Mouse (Mus musculus) left cerebral cortex, postnatal 36 days (tissue): ENCODE data around the gene Dzip1. TPM values are rescaled to one million over a fixed set of nuclear protein-coding genes. Genes with fewer than 3 reads are reported as not detected.

Source experiments
- DNase-seq, 2 experiments: peaks; one replicate each; pipeline ENCODE4 v3.0.0; 2021 to 2022; ENCODE audit warnings: low spot score in 2 of 2, mixed read lengths in 1 of 2
- intact Hi-C: fragments of 180-260 bp; cut with DNase I; formaldehyde crosslinking; loops from one replicate; pipeline ENCODE4 v1.15.1; 2025
- total RNA-seq, 2 experiments: library from RNA; stranded (reverse); gene quantifications; 2 replicates each; pipeline ENCODE4 v1.2.3; 2021

Dzip1 gene
- total RNA-seq: 100 to 1,000 TPM in 1 of 2 experiments, 10 to 100 TPM in 1; 78.4 to 117 TPM

DNA sequence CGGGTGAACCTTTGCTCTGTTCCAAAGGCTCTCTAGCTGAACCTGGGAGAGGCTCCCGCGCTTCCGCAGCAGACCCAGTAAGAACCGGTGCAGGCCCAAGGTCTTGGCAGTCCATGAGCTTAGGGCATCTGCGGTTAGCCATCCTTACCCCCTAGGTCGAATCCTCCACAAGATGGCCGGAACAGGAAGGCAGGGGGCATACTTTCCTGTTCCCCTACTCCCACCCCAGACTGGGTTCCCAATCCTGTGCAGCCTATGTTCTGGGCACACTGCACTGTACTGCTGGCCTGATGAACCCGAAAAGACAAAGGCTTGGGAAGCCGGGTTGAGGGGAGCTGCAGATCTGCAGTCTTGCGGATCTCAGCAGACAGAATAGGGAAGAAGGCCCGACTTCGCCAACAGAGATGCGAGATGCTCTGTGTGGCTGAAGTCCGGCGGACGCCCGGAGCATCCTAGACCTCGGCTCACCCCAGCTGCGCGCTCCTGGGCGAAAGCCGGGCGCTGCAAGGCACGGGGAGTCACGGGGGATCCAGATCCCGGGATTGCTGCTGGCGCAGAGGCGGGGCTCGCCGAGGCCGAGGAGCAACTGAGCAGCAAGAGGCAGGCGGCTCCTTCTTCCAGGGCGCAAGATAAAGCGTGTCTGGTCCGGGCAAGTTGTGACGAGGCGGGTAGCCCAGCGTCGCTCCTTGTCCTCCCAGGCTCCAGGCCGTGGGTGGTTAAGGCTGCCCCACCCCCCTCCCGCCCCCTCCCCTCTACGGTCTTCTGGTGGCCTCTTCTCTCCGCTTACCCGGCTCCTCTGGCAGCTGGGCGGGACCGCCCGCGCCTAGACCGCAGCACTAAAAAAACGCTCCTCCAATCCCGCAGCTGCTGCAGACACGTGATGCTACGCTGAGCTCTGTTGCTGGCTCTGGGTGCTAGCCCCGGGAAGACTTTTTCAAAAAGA lies at the start of gene Dzip1:
TSS of gene Dzip1 (minus strand) at position 788 of the 943 bp plus-strand sequence.
- intact Hi-C loops: loop anchor here (2.0 kb wide), 1 partner anchor 14 kb away; no protein-coding TSS in a partner anchor

DNA sequence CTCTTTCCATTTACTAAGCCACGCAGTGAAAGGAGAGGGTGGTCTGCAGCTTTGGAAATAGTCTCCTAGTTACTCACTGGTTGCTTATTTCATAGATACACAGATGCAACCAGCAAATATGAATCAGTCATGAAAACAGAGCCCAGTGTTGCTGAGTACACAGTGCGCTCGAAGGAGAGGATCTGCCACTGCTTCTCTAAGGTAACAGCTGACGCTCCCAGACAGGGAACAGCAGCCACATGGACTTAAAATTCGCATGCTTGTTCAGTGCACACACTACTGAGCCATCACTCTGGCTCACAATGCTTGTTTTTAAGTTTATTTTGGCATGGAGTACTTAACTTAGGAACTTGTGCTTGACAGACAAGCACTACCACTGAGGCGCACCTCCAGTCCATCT lies 47.0 kb upstream of the Dzip1 start:
- DNase-seq: no peak
- intact Hi-C loops: no loop called here

More for the DNA sequence above, at the start of gene Dzip1:
- peak; percentile 82 to 88 for DNase-seq

DNA sequence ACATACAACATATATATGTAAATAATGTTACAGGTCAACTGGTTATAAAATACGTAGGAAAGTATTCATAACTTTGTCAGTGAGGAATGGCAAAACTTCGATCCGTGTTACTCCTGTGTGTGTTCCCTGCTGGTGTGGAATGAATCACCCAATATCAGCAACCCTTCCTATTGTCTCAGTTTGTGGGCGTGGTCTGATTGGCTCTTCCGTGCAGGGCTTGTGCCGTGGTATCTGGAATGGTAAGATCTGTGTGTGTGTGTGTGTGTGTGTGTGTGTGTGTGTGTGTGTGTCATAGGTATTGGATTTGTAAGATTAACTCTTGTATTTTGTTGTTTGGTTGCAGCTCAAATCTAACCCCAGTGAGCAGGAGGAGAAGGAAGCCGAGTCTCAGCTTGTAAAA lies 42.4 kb upstream of the Dzip1 start:
- intact Hi-C loops: no loop called here
- no peak for DNase-seq

DNA sequence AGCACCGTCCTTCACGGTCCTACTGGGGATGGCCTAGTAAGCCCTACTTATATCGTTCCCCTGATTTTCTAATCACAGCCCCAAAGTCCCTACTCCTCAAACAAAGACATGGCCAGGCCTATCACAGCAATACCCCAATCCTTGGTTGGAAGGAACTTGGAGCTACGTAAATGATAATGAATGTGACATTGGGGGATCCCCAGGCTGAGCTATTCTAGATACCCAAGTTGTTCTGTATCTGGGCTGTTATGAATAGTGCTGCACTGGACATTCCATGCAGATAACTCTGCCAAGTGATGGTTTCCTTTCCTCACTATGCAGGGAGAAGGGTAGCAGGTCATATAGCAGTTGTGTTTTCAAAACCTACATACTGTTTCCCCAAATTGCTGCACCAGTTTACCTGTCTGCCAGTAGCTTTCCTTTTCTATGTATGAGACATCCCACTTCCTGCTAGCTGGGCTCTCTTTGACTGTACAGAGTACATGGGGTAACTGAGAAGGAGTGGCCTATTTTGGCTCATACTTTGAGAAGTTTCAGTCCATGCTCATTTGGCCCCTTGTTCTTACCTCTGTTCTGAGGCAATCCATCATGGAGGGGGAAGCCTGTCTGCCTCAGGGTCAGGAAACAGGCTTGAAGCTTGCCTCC lies 40.2 kb upstream of the Dzip1 start:
- intact Hi-C loops: no loop called here
- DNase-seq: no peak

DNA sequence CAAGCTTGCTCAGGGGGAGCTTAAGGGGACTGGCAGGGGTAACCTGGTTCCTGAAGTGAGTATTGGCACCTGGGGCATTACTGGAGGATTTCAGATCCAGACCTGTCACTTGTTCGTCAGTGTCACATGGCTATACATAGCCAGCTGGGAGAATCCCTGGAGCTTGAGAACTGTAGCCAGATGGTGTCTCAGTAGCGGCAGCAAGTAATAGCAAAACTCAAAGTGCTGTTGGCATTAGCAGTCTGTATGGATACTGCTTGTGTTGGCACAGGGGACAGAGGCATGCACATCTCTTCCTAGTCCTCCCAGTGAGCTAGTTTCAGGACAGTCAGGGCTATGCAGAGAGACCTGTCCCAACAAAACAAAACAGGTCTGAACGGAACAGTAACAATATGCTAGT lies 32.8 kb upstream of the Dzip1 start:
- no peak for DNase-seq
- intact Hi-C loops: no loop called here

DNA sequence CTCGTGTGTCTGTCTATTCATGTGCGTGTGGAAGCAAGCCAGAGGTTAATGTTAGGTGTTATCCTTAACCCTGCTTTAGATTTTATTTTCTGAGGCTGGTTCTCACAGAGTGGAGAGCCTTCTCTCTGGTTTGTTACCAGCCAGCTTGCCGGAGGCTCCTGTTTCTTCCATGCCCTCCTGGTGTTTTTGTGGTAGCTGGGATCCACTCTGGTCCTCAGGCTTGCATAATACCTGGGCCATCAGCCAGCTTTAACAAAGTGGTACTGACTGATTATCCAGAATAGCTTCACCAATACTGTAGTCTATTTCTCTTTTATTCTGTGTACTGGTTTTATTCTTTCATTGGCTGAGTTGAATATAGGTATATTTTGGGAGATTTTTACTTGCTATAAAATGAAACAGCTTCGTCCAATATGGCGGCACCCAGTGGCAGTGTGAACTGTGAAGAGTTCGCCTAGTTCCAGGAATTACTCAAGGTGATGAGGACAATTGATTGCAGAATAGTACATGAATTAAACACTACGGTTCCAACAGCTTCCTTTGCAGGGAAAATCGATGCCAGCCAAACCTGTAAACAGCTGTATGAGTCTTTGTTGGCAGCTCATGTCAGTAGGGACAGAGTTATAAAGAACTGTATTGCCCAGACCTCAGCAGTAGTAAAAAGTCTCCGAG lies 26.8 kb upstream of the Dzip1 start:
- intact Hi-C loops: no loop called here
- no peak for DNase-seq

DNA sequence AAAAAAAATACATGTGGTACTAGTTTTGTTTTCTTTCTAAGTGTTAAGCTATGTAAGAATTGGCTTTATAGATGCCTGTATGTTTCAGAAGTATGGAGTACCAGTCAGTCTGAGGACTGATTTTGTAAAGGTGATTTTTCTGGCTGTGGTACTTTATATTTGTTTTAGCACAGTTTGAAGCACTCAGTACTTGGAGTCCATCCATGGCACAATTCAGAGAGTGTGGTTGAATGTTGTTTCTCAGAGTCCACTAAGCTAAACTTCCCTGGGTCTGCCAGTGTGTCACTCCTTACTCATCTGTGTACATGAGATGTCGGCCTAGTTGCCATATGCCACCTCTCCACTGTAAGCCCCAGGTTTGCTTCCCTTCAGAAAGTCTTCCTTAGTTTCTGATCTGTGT lies 23.6 kb upstream of the Dzip1 start:
- DNase-seq: no peak
- intact Hi-C loops: no loop called here

DNA sequence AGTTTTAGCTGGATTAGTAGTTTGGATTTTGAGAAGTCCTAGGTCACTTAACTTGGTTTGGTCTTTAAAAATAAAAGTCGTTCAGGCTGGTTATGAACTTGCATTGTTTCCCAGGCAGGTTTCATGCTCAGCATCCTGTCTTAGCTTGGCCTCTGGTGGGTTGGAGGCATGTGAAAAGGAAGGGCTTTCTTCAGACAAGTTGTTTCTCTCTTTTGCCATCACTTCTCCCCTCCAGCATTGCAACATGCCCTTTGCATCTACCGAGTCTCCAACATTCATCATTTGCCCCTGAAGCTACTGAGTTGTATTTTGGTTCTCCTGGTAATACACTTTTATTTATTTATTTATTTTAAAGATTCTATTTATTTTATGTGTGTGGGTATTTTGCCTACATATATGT lies 19.4 kb upstream of the Dzip1 start:
- intact Hi-C loops: no loop called here
- no peak for DNase-seq

DNA sequence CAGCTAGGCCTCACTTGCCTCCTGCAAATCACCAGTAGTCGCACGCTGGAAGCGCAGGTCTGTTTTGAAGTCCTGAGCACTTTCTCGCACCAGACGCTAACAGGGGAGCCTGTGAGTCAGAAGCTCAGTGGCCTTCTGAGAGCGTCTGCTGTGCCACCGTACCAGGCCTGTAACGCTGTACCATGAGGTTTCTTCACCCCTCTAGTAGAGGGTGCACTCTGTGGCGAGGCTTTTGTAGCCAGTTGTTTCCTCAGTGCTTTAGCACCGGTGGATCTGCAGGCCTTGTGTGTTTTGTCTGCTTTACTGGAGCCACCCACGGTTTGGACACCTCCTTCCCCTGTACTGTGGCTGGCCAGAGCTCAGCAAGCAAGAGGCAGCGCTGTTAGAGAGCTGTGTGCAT lies 16.8 kb upstream of the Dzip1 start:
- intact Hi-C loops: no loop called here
- no peak for DNase-seq

DNA sequence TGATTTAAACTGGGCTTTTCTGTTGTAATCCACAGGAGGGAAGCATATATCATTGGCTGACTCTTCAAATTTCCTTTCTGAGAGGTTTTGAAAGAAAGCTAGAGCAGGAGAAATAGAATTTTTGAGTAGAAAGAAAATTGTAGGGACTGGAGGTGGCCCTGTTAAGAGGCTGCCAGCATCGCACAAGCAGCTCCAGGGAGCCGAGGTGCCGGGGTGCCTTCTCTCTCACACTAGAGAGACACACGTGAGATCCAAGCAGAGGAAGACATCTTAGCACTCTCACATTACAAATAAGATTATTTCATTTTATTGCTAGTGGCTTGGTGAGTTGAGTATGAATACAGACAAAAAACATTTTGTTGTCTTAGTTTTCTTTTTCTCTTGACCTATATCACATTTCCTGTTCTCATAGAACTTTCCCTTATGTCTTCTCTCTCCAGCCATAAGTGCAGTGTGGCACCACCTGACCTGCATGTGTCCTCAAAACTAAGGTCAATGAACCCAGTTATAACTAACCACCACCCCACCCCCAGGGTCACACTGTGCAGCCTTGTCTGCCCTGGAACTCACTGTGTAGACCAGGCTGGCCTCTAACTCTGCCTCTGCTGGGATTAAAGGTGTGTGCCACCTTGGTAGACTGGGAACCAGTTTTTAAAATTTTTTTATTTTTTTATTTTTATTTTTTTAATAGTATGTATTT lies 15.7 kb upstream of the Dzip1 start:
- intact Hi-C loops: no loop called here
- no peak for DNase-seq

DNA sequence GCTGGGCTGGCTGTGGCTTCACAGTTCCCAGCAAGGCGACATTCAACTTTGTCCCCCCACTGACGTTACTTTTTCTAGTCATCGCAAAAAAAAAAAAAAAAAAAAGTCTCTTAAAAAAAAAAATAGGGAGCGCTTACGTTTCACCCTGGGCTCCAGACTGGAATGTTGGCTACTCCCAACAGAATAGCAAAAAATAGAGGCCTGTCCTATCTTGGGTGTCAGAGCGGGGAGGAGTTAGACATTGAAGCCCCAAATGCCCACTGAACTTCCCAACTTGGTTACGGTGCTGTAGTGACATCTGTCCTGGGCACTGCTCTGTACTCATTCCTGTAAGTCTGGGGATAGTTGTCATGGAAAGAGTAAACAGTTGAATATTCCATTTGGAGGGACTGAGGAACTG lies 13.3 kb upstream of the Dzip1 start:
- intact Hi-C loops: loop anchor here (2.0 kb wide), 1 partner anchor 14 kb away; the partner anchor contains the start of gene Dzip1
- no peak for DNase-seq

DNA sequence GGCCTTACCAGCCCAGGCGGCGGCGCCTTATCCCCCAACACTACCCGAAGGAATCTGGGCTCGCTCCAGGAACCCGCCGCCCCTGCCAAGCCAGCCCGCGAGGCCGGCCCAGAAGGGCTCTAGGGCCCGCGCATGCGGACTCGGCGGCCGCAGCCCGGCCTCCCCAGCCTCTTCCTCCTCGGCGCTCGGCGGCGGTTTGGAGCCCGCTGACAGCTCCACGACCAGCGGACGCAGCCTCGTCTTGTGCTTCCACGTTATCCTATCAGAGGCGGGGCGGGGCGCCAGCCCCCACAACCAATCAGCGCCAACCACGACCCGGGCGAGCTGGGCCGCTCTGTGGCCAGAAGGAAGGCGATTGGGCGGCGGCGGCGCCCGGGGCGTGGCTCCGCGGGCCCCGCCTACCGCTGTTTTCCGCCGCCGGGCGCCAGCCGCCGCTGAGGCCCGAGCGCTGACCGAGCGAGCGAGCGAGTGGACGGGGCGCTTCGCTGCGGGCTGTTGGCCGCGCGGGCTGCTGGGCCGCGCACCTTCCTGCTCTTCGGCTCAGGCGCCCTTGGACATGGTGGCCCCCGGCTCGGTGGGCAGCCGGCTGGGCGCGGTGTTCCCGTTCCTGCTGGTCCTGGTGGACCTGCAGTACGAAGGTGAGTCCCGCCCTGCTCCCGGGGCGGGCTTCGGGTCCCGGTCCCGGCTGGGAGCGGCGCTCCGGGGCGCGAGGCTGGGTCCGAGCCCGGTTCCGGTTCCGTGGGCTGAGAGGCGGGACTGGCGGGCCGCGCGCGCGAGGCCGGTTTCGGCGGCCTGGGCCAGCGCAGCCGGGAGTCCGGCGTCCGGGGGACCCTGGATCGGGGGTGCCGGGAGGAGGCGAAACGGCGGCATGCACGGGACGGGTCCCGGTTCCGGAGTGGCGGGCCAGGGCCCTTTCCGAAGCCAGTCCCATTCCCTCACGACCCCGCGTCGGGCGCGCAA lies 12.6 kb upstream of the Dzip1 start, which contains the start of gene Dnajc3:
TSS of gene Dnajc3 (plus strand) at position 444 of the 960 bp plus-strand sequence.
- intact Hi-C loops: loop anchor here (2.0 kb wide), 1 partner anchor 13 kb away; the partner anchor contains the start of gene Dzip1
- peak; percentile 100 for DNase-seq

DNA sequence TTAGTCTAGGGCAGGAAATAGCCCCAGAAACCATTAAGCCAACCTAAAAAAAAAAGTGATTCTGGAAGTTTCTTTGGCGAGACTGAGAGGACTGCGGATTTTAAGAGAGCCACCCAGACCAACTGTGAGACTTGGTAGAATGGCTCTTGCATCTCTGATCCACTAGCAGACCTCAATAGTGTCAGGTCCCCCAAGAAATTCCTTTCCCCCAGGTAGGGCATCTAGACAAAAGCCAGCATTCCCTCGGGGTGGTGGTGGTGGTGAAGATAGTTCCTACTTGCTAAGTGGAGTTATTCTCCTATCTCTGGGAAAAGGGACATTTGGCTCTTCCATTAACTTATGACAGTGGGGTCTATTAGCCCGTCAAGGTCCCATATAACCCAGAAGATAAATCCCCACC lies 11.7 kb upstream of the Dzip1 start:
- no peak for DNase-seq
- intact Hi-C loops: no loop called here

DNA sequence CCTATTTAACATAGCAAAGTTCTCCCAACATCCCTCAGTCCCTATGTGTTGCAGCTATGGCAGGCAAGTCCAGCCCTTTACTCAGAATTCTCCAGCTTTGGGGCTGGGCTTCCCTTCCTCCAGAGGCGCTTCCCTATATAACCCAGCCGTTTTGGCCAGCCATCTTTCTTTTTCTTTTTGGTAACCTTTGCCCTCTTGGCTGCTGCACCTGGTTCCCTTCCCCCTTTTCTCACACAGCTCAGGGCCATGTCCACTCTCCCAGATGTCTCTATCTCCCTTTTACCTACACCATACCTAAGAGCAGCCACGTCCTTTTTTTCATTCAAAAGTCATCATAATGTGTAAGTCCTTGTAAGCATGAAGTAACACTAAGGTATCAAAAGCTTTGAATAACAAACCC lies 11.0 kb upstream of the Dzip1 start:
- intact Hi-C loops: no loop called here

DNA sequence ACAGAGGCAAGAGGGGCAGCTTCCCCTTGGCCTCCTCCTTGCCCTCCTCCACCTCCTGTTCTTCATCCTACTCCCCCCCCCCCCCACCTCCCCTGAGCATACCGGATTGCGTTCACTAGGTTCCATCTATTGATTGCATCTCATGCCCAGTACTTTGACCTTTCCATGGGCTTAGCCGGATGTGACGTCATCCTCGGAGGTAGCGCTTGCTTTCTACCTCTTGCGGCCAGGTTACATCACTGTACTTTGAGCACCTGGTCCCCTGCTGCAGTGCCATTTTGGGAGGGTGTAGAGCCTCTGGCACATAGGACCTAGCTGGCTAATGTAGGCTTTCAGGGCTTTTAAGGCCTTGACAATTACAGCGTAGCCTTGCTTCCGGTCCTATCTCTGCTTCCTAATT lies 9.4 kb upstream of the Dzip1 start:
- DNase-seq: no peak
- intact Hi-C loops: no loop called here

More for the DNA sequence above, 11.0 kb upstream of the Dzip1 start:
- DNase-seq: no peak

DNA sequence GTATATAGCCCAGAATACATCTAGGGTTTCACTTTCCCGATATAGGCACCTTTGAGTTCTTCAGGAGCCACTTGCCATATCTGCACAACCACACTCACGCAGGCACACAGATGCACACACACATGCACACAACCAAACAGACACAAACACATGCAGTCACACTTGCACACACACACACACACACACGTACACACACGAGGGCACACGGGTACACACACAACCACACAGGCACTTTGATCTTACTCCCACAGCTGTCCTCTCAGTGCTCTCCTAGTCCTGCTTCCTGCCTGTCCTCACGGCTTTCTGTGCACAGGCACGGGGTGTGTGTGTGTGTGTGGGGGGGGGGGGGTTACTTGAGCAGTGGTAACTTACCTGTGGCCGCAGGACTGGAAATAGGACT lies 7.7 kb upstream of the Dzip1 start:
- DNase-seq: no peak
- intact Hi-C loops: no loop called here

DNA sequence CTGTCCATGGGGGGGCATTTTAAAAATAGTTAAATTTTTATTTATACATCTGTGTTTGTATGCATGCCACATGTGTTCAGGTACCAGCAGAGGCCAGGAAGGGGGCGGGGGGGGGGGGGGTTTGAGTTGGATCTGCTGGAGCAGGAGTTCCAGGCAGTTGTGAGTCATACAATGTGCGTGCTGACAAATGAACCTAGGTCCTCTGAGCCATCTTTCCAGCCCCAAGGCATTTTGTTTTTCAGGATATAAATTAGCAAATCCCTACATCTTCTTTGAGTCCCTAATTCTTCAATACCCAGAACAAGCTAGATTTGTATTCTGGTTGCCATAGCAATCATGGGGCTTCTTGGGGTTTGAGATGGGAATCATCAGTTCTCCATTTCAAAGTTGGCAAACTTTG lies 5.9 kb upstream of the Dzip1 start:
- DNase-seq: no peak
- intact Hi-C loops: no loop called here

DNA sequence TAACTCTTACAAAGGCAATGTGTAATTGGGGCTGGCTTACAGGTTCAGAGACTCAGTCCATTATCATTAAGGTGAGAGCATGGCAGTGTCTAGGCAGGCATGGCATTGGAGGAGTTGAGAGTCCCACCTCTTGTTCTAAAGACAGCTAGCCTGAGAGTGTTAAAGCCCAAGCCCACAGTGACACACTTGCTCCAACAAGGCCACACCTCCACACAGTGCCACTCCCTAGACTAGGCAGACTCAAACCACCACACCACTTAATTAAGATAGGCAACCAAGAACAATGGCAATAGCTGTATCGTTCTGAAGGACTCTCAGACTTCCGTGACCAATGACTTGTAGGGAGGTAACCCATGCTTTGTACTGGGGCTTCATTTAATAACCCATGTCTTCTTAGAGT lies 5.5 kb upstream of the Dzip1 start:
- no peak for DNase-seq
- intact Hi-C loops: no loop called here

DNA sequence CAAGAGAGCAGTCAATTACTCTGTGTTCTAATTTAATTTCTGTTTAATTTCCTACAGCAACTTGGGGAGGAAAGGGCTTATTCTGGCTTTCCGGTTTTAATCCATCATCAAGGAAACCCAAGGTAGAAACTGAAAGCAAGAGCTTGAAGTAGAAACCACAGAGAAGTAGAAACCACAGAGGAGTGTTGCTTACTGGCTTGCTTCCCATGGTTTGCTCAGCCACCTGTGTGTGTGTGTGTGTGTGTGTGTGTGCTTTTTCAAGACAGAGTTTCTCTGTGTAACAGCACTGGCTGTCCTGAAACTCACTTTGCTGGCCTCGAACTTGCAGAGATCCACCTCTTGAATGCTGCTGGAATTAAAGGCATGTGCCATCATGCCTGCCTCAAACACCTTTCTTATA lies 4.5 kb upstream of the Dzip1 start:
- intact Hi-C loops: no loop called here
- no peak for DNase-seq
